Mouse (Mus musculus): Measurements from ENCODE around the gene Gm20388. TPM values are rescaled to one million over a fixed set of nuclear protein-coding genes. Genes with fewer than 3 reads are reported as not detected.

Gm20388 gene
- polyA plus RNA-seq, 1 experiment from 2014 or later, result 1.4 TPM

- Histone ChIP-seq H3K4me3 (ENCODE audit: low read depth, low read length) (no peak overlapping the region), H3K36me3 (ENCODE audit: control insufficient read depth, insufficient read depth) (no peaks in the 10 kb centered on the region), H3K4me2 (ENCODE audit: low read depth, low read length) (no peak overlapping the region), H3K4me1 (ENCODE audit: control insufficient read depth, low read depth, low read length) (no peaks in the 10 kb centered on the region), H3K9me3 (replicated peaks; ENCODE audit: control insufficient read depth, low read length) (peaks cover 2% of the 10 kb centered on the region; the same call in 1 of the 2 replicates), H3K27ac (ENCODE audit: low read length) (no peak overlapping the region), H3K9ac (ENCODE audit: low read depth, low read length) (no peak overlapping the region), H3K27me3 (ENCODE audit: control insufficient read depth, insufficient read depth, low read depth, low read length) (peaks cover 56% of the 10 kb centered on the region)
- 50% methylated on average over 4 of the region's 4 CpGs for WGBS (ENCODE audit: insufficient replicate concordance)
- ATAC-seq (ENCODE audit: low read depth), result no peak
Measured at GRCm38 (mm10) chr8:121732334-121732665, 1821.7 kb downstream of the Gm20388 start.

DNA sequence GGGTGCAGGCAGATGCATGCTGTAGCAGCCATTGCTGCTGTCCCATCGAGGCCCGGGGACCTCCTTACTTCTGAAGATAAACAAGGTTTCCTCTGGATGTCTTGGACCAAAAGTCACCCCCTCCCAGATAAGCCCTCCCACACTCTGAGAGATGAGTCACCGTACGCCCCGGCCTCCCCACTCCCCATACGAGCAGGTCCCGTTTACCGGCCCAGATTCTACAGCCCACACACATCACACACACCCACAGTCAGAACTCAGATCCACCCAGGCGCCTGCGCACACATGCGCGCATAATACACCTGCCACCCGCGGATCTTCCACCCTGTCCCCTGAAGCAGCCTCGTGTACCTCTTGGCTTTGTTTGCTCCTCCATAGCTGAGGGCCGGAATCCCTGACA lies 1823.6 kb downstream of the Gm20388 start:
- no peaks in the 10 kb centered on the region for H3K9me3 ChIP-seq (replicated peaks; ENCODE audit: control insufficient read depth, low read length)
- 72% methylated on average over 16 of the region's 16 CpGs for WGBS (ENCODE audit: insufficient replicate concordance)
- no peak overlapping the region for H3K27ac ChIP-seq (ENCODE audit: low read length)
- H3K4me3 ChIP-seq (ENCODE audit: low read depth, low read length), result no peak overlapping the region
- H3K27me3 ChIP-seq (ENCODE audit: control insufficient read depth, insufficient read depth, low read depth, low read length), result peaks cover 42% of the 10 kb centered on the region
- no peak for ATAC-seq (ENCODE audit: low read depth)
- H3K9ac ChIP-seq (ENCODE audit: low read depth, low read length), result no peak overlapping the region
- H3K4me1 ChIP-seq (ENCODE audit: control insufficient read depth, low read depth, low read length), result no peaks in the 10 kb centered on the region
- no peak overlapping the region for H3K4me2 ChIP-seq (ENCODE audit: low read depth, low read length)
- no peaks in the 10 kb centered on the region for H3K36me3 ChIP-seq (ENCODE audit: control insufficient read depth, insufficient read depth)

DNA sequence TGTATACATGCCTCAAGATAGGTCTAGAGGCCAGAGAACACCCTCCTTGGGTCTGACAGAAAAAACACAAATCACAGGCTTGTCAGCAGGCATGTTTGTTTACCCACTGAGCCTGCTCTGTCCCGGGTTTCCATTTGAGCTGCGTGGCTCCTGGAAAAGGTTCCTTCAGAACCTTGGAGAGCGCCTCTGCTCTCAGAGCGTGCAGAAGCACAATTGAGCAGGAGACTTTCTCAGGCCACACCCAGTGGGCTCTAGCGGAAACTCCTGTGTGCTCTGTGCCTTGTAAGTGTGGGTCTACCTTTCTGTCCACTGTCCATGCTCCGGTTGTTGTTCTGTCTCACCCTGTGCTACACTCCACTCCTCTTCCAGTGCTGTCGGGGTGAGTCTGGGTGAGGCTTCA lies 1825.6 kb downstream of the Gm20388 start:
- Histone ChIP-seq H3K4me1 (ENCODE audit: control insufficient read depth, low read depth, low read length) (no peaks in the 10 kb centered on the region), H3K27ac (ENCODE audit: low read length) (no peak overlapping the region), H3K9me3 (replicated peaks; ENCODE audit: control insufficient read depth, low read length) (no peaks in the 10 kb centered on the region), H3K4me3 (ENCODE audit: low read depth, low read length) (no peak overlapping the region), H3K9ac (ENCODE audit: low read depth, low read length) (no peak overlapping the region), H3K27me3 (ENCODE audit: control insufficient read depth, insufficient read depth, low read depth, low read length) (peaks cover 23% of the 10 kb centered on the region), H3K36me3 (ENCODE audit: control insufficient read depth, insufficient read depth) (no peaks in the 10 kb centered on the region), H3K4me2 (ENCODE audit: low read depth, low read length) (no peak overlapping the region)
- 8% methylated on average over 7 of the region's 7 CpGs for WGBS (ENCODE audit: insufficient replicate concordance)
- no peak for ATAC-seq (ENCODE audit: low read depth)

DNA sequence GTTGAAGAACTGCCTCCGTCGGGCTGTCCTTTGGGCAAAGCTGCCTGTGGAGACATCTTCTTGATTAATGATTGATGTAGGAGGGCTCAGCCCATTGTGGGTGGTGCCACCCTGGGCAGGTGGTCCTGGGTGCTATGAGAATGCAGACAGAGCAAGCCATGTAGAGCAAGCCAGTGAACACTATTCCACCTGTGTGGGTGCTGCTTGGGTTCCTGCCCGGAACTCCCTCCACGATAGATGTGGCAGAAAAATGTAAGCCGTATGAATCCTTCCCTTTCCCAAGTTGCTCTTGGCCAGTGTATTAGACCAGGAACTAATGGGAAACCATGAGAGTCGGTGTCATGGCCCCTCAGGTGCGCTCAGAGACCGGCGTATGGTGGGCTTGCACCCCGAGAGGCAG lies 1830.1 kb downstream of the Gm20388 start:
- H3K27me3 ChIP-seq (ENCODE audit: control insufficient read depth, insufficient read depth, low read depth, low read length), result no peaks in the 10 kb centered on the region
- no peak overlapping the region for H3K9ac ChIP-seq (ENCODE audit: low read depth, low read length)
- H3K4me3 ChIP-seq (ENCODE audit: low read depth, low read length), result no peak overlapping the region
- H3K4me1 ChIP-seq (ENCODE audit: control insufficient read depth, low read depth, low read length), result no peaks in the 10 kb centered on the region
- H3K36me3 ChIP-seq (ENCODE audit: control insufficient read depth, insufficient read depth), result no peaks in the 10 kb centered on the region
- H3K27ac ChIP-seq (ENCODE audit: low read length), result no peak overlapping the region
- H3K4me2 ChIP-seq (ENCODE audit: low read depth, low read length), result no peak overlapping the region
- no peaks in the 10 kb centered on the region for H3K9me3 ChIP-seq (replicated peaks; ENCODE audit: control insufficient read depth, low read length)
- ATAC-seq (ENCODE audit: low read depth), result no peak
- 81% methylated on average over 10 of the region's 10 CpGs for WGBS (ENCODE audit: insufficient replicate concordance)

- Histone ChIP-seq H3K4me3 (ENCODE audit: low read depth, low read length) (no peak overlapping the region), H3K9me3 (replicated peaks; ENCODE audit: control insufficient read depth, low read length) (no peaks in the 10 kb centered on the region), H3K27ac (ENCODE audit: low read length) (no peak overlapping the region), H3K9ac (ENCODE audit: low read depth, low read length) (no peak overlapping the region), H3K4me2 (ENCODE audit: low read depth, low read length) (no peak overlapping the region), H3K4me1 (ENCODE audit: control insufficient read depth, low read depth, low read length) (no peaks in the 10 kb centered on the region), H3K27me3 (ENCODE audit: control insufficient read depth, insufficient read depth, low read depth, low read length) (no peaks in the 10 kb centered on the region; the same call in none of the 2 replicates), H3K36me3 (ENCODE audit: control insufficient read depth, insufficient read depth) (no peaks in the 10 kb centered on the region)
- ATAC-seq (ENCODE audit: low read depth), result no peak
- WGBS (ENCODE audit: insufficient replicate concordance), result 69% methylated on average over 9 of the region's 9 CpGs
Measured at GRCm38 (mm10) chr8:121749501-121749900, 1838.9 kb downstream of the Gm20388 start.

GRCm38 (mm10) chr8:121750512-121750911 lies 1839.9 kb downstream of the Gm20388 start:
- H3K36me3 ChIP-seq (ENCODE audit: control insufficient read depth, insufficient read depth), result no peaks in the 10 kb centered on the region
- no peaks in the 10 kb centered on the region for H3K4me1 ChIP-seq (ENCODE audit: control insufficient read depth, low read depth, low read length)
- ATAC-seq (ENCODE audit: low read depth), result no peak
- no peak overlapping the region for H3K4me2 ChIP-seq (ENCODE audit: low read depth, low read length)
- H3K27ac ChIP-seq (ENCODE audit: low read length), result no peak overlapping the region
- 35% methylated on average over 3 of the region's 3 CpGs for WGBS (ENCODE audit: insufficient replicate concordance)
- H3K9ac ChIP-seq (ENCODE audit: low read depth, low read length), result no peak overlapping the region
- H3K4me3 ChIP-seq (ENCODE audit: low read depth, low read length), result no peak overlapping the region
- H3K9me3 ChIP-seq (replicated peaks; ENCODE audit: control insufficient read depth, low read length), result no peaks in the 10 kb centered on the region
- H3K27me3 ChIP-seq (ENCODE audit: control insufficient read depth, insufficient read depth, low read depth, low read length), result no peaks in the 10 kb centered on the region; the same call in none of the 2 replicates

DNA sequence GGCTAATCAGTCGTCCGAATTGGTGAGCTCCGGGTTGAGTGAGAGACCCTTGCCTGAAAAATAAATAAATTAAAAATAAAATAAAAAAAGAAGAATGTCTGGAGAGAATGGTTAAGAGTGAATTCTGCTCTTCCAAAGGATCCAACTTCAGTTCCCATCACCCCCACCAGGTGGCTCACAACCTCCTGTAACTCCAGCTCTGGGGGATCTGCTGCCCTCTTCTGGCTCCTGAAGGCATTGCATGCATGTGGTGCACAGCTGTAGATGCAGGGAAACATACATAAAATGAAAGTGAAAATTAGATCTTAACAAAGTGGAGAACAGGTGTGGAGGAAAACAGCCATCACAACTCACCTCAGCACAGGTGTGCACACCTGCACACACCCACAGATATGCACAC lies 1840.8 kb downstream of the Gm20388 start:
- H3K36me3 ChIP-seq (ENCODE audit: control insufficient read depth, insufficient read depth), result no peaks in the 10 kb centered on the region
- no peak for ATAC-seq (ENCODE audit: low read depth)
- H3K4me3 ChIP-seq (ENCODE audit: low read depth, low read length), result no peak overlapping the region
- H3K27ac ChIP-seq (ENCODE audit: low read length), result no peak overlapping the region
- H3K4me1 ChIP-seq (ENCODE audit: control insufficient read depth, low read depth, low read length), result no peaks in the 10 kb centered on the region
- no peaks in the 10 kb centered on the region; the same call in none of the 2 replicates for H3K27me3 ChIP-seq (ENCODE audit: control insufficient read depth, insufficient read depth, low read depth, low read length)
- no peak overlapping the region for H3K9ac ChIP-seq (ENCODE audit: low read depth, low read length)
- no peaks in the 10 kb centered on the region for H3K9me3 ChIP-seq (replicated peaks; ENCODE audit: control insufficient read depth, low read length)
- H3K4me2 ChIP-seq (ENCODE audit: low read depth, low read length), result no peak overlapping the region
- WGBS (ENCODE audit: insufficient replicate concordance), result 17% methylated on average over 3 of the region's 3 CpGs

DNA sequence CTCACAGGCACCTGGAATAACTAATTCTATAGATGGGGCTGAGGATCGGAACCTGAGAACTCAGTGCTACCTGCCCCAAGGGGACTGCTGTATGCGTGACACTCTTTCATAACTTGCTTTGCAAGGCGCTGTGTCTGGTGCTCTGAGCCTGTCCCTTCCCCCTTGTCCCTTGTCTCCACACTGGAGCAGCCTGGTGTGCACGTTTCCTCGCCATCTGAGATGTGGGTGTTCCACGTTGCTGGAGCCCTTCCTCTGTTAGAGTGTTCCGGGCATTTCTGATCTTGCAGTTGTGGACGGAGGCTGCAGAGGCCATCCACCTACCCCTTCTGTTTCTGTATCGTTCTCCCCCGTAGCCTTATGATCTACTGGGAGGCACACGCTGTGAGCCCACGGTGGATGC lies 1847.8 kb downstream of the Gm20388 start:
- H3K4me1 ChIP-seq (ENCODE audit: control insufficient read depth, low read depth, low read length), result no peaks in the 10 kb centered on the region
- H3K9ac ChIP-seq (ENCODE audit: low read depth, low read length), result no peak overlapping the region
- H3K27me3 ChIP-seq (ENCODE audit: control insufficient read depth, insufficient read depth, low read depth, low read length), result no peaks in the 10 kb centered on the region; the same call in none of the 2 replicates
- no peaks in the 10 kb centered on the region for H3K36me3 ChIP-seq (ENCODE audit: control insufficient read depth, insufficient read depth)
- no peak overlapping the region for H3K27ac ChIP-seq (ENCODE audit: low read length)
- no peaks in the 10 kb centered on the region for H3K9me3 ChIP-seq (replicated peaks; ENCODE audit: control insufficient read depth, low read length)
- 49% methylated on average over 12 of the region's 12 CpGs for WGBS (ENCODE audit: insufficient replicate concordance)
- ATAC-seq (ENCODE audit: low read depth), result no peak
- no peak overlapping the region for H3K4me2 ChIP-seq (ENCODE audit: low read depth, low read length)
- no peak overlapping the region for H3K4me3 ChIP-seq (ENCODE audit: low read depth, low read length)

DNA sequence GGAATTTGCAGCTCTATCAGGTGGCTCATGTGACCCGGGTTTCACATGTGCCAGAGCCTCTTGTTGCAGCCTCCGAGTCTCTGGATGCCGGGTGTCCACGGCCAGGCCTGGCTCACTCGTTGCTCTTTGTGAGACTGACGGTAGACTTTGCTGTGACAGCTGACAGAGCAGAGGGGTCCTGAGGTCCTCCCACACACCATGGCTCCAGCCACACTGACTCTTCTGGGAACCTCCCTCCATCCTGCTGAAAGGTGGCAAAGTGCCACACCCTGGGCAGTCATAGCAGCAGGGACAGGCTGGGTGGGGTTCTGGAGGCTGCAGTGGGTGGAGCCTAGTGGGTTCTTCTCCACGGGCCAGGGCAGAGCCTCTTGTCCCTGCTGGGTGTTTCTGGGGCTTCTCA lies 1849.8 kb downstream of the Gm20388 start:
- no peak overlapping the region for H3K9ac ChIP-seq (ENCODE audit: low read depth, low read length)
- H3K4me2 ChIP-seq (ENCODE audit: low read depth, low read length), result no peak overlapping the region
- H3K27me3 ChIP-seq (ENCODE audit: control insufficient read depth, insufficient read depth, low read depth, low read length), result no peaks in the 10 kb centered on the region
- H3K4me1 ChIP-seq (ENCODE audit: control insufficient read depth, low read depth, low read length), result no peaks in the 10 kb centered on the region
- H3K27ac ChIP-seq (ENCODE audit: low read length), result no peak overlapping the region
- ATAC-seq (ENCODE audit: low read depth), result no peak
- WGBS (ENCODE audit: insufficient replicate concordance), result 69% methylated on average over 7 of the region's 7 CpGs
- no peaks in the 10 kb centered on the region for H3K36me3 ChIP-seq (ENCODE audit: control insufficient read depth, insufficient read depth)
- H3K4me3 ChIP-seq (ENCODE audit: low read depth, low read length), result no peak overlapping the region
- H3K9me3 ChIP-seq (replicated peaks; ENCODE audit: control insufficient read depth, low read length), result no peaks in the 10 kb centered on the region

- H3K36me3 ChIP-seq (ENCODE audit: control insufficient read depth, insufficient read depth), result no peaks in the 10 kb centered on the region
- no peak for ATAC-seq (ENCODE audit: low read depth)
- H3K9ac ChIP-seq (ENCODE audit: low read depth, low read length), result no peak overlapping the region
- H3K4me3 ChIP-seq (ENCODE audit: low read depth, low read length), result no peak overlapping the region
- H3K27ac ChIP-seq (ENCODE audit: low read length), result no peak overlapping the region
- no peak overlapping the region for H3K4me2 ChIP-seq (ENCODE audit: low read depth, low read length)
- no peaks in the 10 kb centered on the region for H3K4me1 ChIP-seq (ENCODE audit: control insufficient read depth, low read depth, low read length)
- H3K27me3 ChIP-seq (ENCODE audit: control insufficient read depth, insufficient read depth, low read depth, low read length), result no peaks in the 10 kb centered on the region
- 24% methylated on average over 10 of the region's 10 CpGs for WGBS (ENCODE audit: insufficient replicate concordance)
- H3K9me3 ChIP-seq (replicated peaks; ENCODE audit: control insufficient read depth, low read length), result no peaks in the 10 kb centered on the region
Measured at GRCm38 (mm10) chr8:121761480-121761879, 1850.8 kb downstream of the Gm20388 start.

All from liver, embryonic 16.5 days (tissue).